Mouse (Mus musculus): ENCODE data around the gene Htra2.
A peak's percentile ranks its signal among the peaks of the same experiment; 100 is the strongest.

DNA sequence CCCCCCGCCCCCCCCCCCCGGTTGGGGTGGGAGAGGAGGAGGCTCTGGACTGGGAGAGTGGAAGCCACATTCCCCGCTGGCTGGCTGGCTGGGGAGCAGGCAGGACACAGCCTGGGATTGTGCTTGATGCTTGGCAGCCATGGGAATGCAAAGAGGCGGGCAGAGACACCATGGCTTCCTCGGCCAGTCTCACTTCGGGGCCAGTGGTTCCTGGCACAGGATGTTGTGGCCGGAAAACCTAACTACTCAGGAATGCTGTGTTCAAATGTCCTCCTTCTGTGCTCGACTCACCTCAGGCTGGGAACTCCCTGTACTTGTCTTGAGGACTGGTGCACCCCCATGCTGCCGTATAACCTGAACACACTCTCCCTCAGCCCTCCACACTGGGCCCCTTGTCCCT lies 27.4 kb downstream of the Htra2 start:
- TF ChIP-seq CTCF (IDR thresholded peaks at IDR 0.05; ENCODE audit: borderline replicate concordance, insufficient read depth, low read length) (no peak), POLR2A (IDR thresholded peaks at IDR 0.05; ENCODE audit: low read depth, low read length) (peak; percentile 43; the same call in 1 of the 2 replicates)

All from embryonic fibroblast, embryonic 13.5 days (primary cell).